Mouse (Mus musculus) thymus, postnatal 25 days (tissue): ENCODE data around the gene Shox2.

Experiments
- DNase-seq: peaks from one replicate; pipeline ENCODE4 v3.0.0; 2022

Shox2 gene

DNA sequence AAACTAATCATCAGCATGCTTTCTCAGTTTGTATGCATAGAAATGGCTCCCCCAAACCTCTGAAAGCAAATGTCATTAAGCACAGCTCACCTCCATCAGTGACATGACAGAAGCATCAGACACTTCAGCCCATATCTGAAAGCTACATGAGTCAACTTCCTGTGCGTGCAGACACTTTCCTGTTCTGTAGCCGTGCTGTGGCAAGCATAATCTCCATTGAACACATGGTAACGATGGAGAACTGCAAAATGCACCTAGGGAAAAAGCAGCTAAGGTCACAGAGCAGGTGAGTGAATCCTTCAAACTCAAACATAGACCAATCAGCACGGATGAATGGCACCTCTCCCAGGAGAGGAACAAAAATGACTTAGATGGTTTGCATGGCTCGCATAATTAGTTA lies 21.6 kb downstream of the Shox2 start:
- no peak for DNase-seq

DNA sequence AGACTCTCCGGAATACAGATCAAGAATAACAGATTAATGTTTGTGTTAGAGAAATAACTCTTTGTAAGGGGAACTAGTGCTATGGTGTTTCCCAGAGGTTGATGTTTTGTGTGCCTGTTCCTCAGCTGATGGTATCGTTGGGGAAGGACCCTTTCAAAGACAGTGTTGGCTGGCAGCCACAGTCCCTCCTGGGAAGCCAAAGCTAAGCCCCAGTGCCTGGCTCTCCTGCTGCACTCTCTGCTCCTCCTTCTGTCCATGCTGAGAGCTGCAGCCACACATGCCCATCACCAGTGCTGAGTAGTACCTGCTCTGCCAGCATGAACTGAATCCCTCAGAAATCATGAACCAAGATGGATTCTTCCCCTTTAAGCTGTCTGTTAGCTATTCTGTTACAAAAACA lies 26.4 kb downstream of the Shox2 start:
- DNase-seq = no peak

DNA sequence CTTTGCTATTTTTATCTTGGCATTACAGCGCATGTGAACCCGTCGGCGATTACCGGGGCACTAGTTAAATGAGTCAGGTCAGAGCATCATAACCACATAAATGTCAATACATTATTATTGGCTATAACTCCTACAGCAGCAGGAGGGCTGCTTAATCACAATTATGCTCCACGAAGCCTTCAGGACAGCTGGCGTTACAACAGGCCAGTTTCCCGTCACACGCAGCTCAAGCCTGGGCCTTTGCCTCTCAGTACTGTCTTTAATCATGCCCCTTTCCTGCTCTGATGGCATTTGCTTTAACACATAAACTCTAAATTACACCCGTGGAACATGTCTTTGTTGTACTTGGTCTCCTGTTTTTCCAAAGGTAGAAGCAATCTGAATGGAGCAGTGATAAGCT lies 41.9 kb downstream of the Shox2 start:
- DNase-seq = no peak

DNA sequence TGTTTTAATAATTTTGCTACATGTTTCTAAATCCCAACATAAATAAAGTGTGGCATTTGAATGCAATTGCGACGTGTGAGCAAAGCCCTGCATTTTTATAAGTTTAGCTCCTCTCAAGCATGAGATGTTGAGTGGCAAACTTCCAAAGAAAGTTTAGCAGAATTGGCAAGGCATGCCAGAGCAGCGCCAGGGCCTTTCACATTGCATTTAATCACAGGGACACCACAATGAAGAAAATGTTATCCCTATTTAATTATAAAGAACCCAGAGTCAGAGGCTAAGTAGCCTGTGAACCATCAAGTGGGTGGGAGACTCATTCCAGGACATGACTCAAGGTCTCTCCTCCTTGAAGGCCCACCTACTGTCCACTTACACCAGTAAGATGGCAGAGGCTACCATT lies 59.1 kb downstream of the Shox2 start:
- DNase-seq = no peak
